Mouse (Mus musculus) embryo, embryonic 10 days (tissue): ENCODE data around the gene Ncstn.

ENCODE experiments used
- DNase-seq: peaks from one replicate; pipeline ENCODE4 v3.0.0-alpha.2; 2015; ENCODE audit warnings: low spot score

Ncstn gene

DNA sequence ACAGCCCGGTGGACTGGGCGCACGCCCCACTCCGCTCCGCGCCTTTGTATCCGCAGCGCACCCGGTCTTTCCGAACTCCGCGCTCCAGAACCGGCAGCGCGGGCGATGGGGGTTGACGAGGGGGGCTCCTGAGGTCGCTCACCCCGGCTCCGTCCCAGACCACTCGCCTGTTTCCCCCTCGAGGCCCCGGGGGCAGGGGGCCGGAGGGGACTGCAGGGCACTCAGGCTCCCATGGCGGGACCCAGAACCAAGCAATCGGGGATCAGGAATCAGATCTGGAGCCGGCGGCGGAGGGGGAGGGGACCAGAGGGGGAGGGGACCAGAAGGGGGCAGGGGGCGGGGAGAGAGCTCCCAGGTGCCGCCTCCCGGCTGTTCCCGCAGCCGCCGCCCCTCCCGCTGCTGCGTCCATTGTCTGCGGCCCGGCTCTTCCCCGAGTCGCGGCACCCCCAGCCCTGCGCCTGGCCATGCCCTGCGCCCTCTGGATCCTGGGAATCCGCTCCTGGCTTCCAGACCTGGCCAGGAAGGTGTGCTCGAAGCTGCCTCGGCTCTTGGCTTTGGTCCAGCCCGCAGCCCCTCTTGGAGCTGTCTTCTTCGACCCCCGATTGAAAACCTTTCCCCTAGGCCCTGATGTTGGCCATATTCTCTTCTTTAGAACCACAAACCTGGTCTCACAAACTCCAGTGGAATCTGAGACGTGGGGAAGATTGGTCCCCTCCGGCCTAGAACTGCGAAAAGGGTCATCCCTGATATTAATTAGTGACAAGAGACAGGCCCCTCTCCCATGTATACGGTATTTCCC, 55.4 kb downstream of the Ncstn start:
- DNase-seq: peak; percentile 94

GRCm38 (mm10) chr1:172026201-172026901, 56.2 kb downstream of the Ncstn start:
- peak; percentile 50 for DNase-seq

GRCm38 (mm10) chr1:172025201-172025904, 57.2 kb downstream of the Ncstn start:
- DNase-seq: no peak

DNA sequence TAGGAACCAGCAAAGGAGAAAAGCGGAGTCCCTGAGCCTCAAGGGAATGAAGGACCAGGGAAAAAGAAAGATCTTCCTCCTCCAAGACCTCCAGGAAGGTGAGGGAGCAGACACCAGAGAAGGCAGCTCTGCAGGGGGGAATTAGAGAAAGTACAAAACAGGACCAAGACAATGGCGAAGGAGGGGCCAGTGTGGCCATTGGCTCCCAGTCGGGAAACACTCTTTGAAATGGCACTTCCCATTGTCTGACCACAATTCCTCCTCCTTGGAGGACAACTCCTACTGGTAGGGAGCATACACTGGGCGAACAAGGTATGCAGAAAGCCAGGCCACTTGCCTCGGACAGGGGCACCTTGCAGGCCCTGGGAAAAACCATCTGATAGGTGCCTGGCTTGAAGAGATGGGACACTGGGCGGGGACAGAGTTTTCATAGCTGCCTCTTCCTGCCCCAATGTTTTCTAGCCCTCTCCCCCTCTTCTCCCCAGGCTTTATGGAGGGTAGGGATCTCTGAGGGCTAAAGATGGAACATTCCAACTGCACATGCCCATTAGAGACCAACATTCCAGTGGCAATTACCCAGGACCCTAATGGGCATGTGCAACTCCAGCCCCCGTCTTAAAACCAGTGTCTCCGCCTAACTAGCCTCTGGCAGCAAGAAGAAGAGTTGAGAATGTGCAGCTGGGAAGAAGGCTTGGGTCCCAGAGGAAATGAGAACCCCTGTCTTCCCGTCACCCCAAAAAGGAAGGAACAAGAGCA, 58.3 kb downstream of the Ncstn start:
- DNase-seq: peak; percentile 44

DNA sequence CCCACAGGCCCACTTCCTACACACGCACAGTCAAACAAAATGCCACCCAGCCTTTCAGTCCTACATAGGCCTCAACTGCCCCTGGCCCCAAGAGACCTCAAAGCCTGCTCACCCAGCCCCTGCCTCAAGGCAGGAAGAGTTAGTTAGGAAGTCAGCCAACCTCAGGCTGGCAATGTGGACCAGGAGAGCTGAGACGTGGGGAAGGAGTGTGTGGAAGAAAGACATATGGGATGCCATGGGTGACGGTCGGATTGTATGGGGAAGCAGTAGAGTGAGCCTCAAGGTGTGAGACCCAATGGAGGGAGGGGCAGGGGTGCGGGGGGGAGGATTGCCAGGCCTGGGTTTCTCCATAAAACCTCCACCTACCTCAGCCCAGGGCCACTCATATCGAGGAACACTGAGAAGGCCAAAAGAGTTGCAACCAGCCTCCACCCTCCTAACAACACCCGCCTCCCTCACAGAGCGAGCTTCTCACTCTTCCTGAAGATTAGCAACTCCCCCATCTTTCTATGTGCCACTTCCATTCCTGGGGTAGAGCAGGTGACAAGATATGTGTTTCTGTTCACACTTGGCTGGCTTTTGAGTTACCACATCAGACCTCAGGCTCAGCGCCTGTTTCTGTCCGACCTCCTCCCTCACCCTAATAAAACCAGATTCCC, 62.6 kb downstream of the Ncstn start:
- no peak for DNase-seq

- DNase-seq: no peak
Measured at GRCm38 (mm10) chr1:172019339-172019738, 63.3 kb downstream of the Ncstn start.

DNA sequence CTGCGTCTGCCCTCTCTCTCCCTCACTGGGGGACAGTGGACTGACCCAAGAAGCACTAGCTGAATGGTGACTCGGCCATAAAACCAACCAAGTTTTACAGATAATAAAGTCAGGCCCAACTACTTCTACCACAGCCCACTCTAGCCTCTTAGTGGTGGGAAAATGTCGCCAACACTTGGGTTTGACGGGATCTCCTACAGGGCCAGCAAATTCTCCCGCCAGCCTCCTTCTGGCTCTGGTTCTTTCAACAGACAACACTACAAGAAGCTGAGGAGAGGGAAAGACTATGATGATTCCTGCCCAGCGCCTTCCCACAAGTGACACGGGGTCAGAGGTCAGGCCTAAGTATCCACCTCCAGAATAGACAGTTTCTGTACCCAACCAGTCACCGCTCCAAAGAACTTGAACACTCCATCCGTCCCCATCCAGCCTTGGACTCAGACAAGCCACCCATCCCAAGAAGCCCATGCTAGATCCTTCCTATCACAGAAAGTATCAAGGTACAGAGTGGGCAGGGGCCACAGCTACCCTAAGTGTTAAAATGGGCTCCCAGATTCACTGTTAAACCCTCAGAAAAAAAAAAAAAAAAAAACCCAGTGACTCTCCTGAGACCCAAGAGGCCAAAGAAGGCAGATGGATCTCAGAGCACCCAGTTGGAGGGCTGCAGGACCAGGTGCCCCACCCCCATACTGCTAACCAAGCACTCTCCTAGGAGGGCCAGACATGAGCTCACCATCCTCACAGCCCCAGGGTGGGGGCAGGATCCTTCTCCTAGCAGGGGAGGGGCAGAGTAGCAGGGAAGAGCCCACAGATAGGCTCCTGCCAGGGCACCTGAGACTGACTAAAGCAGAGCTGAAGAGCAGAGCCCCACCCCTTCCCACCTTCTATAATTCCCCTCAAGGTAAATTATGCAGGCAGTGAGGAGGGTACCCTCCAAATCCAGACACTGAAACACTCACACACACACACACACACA, 64.0 kb downstream of the Ncstn start:
- peak; percentile 41 for DNase-seq

DNA sequence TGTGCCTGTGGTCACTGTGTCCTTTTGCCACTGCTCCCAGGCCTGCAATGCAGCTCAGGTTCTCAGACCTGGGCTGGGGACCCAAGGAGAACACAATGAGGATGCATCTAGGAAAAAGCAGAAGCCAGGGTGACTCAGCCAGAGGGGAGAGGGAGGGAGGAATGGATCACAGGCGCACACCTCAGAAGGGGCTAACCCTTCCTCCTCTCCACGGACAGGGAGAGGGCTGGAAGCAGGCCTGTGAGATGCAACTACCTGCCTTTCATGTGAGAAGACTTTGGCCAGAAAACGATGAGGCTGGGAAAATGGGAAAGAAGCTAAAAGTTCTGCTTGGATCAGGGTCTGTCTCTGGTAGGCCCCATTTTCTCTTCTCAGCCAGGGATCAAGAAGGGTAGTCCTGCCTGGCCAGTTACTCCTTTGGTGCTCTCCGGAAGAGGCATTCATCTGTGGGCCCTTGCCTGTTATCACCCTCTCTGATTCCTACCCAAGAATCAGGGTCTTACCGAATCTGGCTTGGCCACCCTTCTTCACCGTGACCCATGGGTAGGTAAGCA, 65.0 kb downstream of the Ncstn start:
- no peak for DNase-seq

DNA sequence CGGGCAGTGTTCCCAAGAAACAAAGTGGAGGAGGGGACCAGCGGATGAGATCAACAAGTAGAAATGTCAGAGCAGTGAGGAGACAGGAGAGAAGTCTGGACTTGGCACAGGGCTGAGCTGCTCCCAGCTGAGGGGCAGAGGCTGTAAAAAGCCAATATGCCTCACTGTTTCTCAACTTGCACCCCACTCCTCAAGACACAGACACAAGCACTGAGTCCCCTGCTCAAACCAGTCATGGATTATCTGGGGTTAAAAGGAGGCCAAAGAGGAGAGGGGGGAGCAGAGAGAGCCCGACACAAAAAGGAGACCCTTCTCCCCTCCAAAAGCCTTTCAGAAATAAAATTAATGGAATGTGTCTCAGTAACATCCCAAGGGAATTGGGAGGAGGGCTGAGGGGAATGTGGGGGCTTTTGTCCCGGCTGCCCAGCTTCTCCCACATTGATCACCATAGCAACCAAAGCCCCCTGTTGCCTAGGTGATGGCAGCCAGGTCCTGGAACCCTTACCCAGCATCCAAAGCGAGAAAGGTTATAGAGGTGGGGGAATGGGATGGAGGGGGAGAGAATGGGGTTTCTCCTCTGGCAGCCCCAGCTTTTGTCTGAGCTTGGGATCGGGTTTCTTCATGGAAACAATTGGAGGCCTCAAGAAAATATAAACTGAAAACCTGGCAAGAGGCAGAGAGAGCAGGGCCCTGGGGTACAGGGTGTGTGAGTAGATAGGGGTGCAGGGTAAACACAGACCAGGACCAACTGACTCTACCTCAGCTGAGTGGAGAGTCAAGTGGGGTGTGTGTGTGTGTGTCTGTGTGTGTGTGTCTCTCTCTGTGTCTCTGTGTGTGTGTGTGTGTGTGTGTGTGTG, 65.7 kb downstream of the Ncstn start:
- DNase-seq: peak; percentile 93

GRCm38 (mm10) chr1:172016031-172016430, 66.6 kb downstream of the Ncstn start:
- no peak for DNase-seq
